Mouse (Mus musculus) liver, embryonic 14.5 days (tissue): ENCODE measurements at regions not wholly inside any gene's neighbourhood (a gene's known extent, or its start where the extent isn't known, plus 50 kb on each side); places are given as distances from the start of the nearest gene placed in this dataset.

Source experiments
- ATAC-seq: fragments of 200-750 bp; cut with Nextera tagmentation; 2 replicates; pipeline ENCODE4 v1.8.0; 2017; ENCODE audit warnings: moderate number of reproducible peaks, mild to moderate bottlenecking, moderate library complexity; ENCODE audit not compliant: insufficient read depth
- DNase-seq, 3 experiments: peaks; one replicate each; pipeline ENCODE4 v3.0.0-alpha.2; 2012 to 2013; ENCODE audit warnings: low read depth in 3 of 3, low spot score in 3 of 3
- H3K27ac ChIP-seq: fragments of 300-500 bp; sonication (generic); 2 replicates; pipeline ENCODE4 v1.5.1; 2014; ENCODE audit warnings: moderate library complexity, mild to moderate bottlenecking, control low read depth, inconsistent platforms
- H3K27me3 ChIP-seq: fragments of 300-500 bp; sonication (generic); 2 replicates; pipeline ENCODE4 v1.6.1; 2014; ENCODE audit warnings: mild to moderate bottlenecking, low read length, moderate library complexity; ENCODE audit not compliant: control insufficient read depth, insufficient read depth
- H3K36me3 ChIP-seq: fragments of 300-500 bp; sonication (generic); replicated peaks from 2 replicates; pipeline ENCODE4 v1.6.1; 2014; ENCODE audit warnings: low read depth; ENCODE audit not compliant: control insufficient read depth, insufficient read depth
- H3K4me1 ChIP-seq, 2 experiments: fragments of 200-500 bp in 1 of 2; fragments of 300-500 bp in 1 of 2; sonication (generic) in 1 of 2; replicated peaks; 2 replicates each; pipeline ENCODE4 v1.6.1; 2012 to 2014; ENCODE audit warnings: antibody characterized with exemption in 1 of 2, inconsistent platforms in 1 of 2, low read length in 1 of 2; ENCODE audit not compliant: control insufficient read depth in 2 of 2, insufficient read depth in 2 of 2
- H3K4me2 ChIP-seq: fragments of 300-500 bp; sonication (generic); 2 replicates; pipeline ENCODE4 v1.6.1; 2014; ENCODE audit warnings: low read depth, mild to moderate bottlenecking, control low read depth, moderate library complexity
- H3K4me3 ChIP-seq, 2 experiments: fragments of 200-500 bp in 1 of 2; fragments of 300-500 bp in 1 of 2; sonication (generic) in 1 of 2; 2 replicates each; pipeline ENCODE4 v1.5.1; 2012 to 2014; ENCODE audit warnings: low read depth in 2 of 2, low read length in 2 of 2, mild to moderate bottlenecking in 2 of 2, control low read depth in 1 of 2, inconsistent platforms in 1 of 2, moderate library complexity in 1 of 2; ENCODE audit not compliant: insufficient read depth in 1 of 2
- H3K9ac ChIP-seq: fragments of 300-500 bp; sonication (generic); replicated peaks from 2 replicates; pipeline ENCODE4 v1.6.1; 2014; ENCODE audit warnings: mild to moderate bottlenecking, control low read depth, moderate library complexity
- H3K9me3 ChIP-seq: fragments of 300-500 bp; sonication (generic); 2 replicates; pipeline ENCODE4 v1.6.1; 2016; ENCODE audit warnings: low read length, mixed read lengths; ENCODE audit not compliant: control insufficient read depth
- CTCF ChIP-seq: IDR thresholded peaks from 2 replicates; pipeline ENCODE4 v1.5.1; 2016; ENCODE audit warnings: antibody characterized with exemption, low read depth, control low read depth
- EP300 ChIP-seq: IDR thresholded peaks from 2 replicates; pipeline ENCODE4 v1.6.1; 2016; ENCODE audit warnings: antibody characterized with exemption, low read depth
- WGBS: fragments of 180-500 bp; shearing (Covaris S2); extraction: QIAGEN DNeasy Blood & Tissue Kit; methylation state at CpG from one replicate; pipeline ENCODE4 v1.1.7; 2014; ENCODE audit not compliant: insufficient replicate concordance; 5-methylcytosine and 5-hydroxymethylcytosine counted together

- DNase-seq (no peak), ATAC-seq (no peak)
- Histone ChIP-seq H3K36me3 (no peaks in the 10 kb centered on the region), H3K27ac (no peak overlapping the region), H3K9ac (no peak overlapping the region), H3K9me3 (no peaks in the 10 kb centered on the region), H3K4me2 (no peak overlapping the region), H3K27me3 (no peaks in the 10 kb centered on the region), H3K4me1 (no peaks in the 10 kb centered on the region), H3K4me3 (no peak overlapping the region)
- no peak for TF ChIP-seq CTCF
- TF ChIP-seq EP300: no peak
- 59% methylated on average over 17 of the region's 17 CpGs for WGBS
Measured at GRCm38 (mm10) chr7:70046691-70047414, 319.7 kb downstream of the Nr2f2 start.

- no peaks in the 10 kb centered on the region for H3K27me3 ChIP-seq
- TF ChIP-seq EP300 (no peak), CTCF (no peak)
- no peak for ATAC-seq
Measured at GRCm38 (mm10) chr7:70037011-70037410, 329.5 kb downstream of the Nr2f2 start.

GRCm38 (mm10) chr7:70032857-70033256, 333.7 kb downstream of the Nr2f2 start:
- WGBS: 69% methylated on average over 2 of the region's 2 CpGs
- Histone ChIP-seq H3K4me3 (no peak overlapping the region), H3K36me3 (no peaks in the 10 kb centered on the region), H3K27me3 (no peaks in the 10 kb centered on the region), H3K9me3 (no peaks in the 10 kb centered on the region), H3K4me2 (no peak overlapping the region), H3K27ac (no peak overlapping the region), H3K4me1 (no peaks in the 10 kb centered on the region), H3K9ac (no peak overlapping the region)
- DNase-seq: no peak
- ATAC-seq: no peak
- no peak for TF ChIP-seq CTCF
- no peak for TF ChIP-seq EP300

More at GRCm38 (mm10) chr7:70037011-70037410, 329.5 kb downstream of the Nr2f2 start:
- Histone ChIP-seq H3K36me3 (no peaks in the 10 kb centered on the region), H3K4me2 (no peak overlapping the region), H3K4me3 (no peak overlapping the region), H3K27ac (no peak overlapping the region), H3K9ac (no peak overlapping the region), H3K9me3 (no peaks in the 10 kb centered on the region), H3K4me1 (no peaks in the 10 kb centered on the region)
- no peak for DNase-seq
- WGBS: 42% methylated on average over 1 of the region's 1 CpGs

GRCm38 (mm10) chr7:70029311-70029710, 337.2 kb downstream of the Nr2f2 start:
- Histone ChIP-seq H3K9ac (no peak overlapping the region), H3K9me3 (no peaks in the 10 kb centered on the region), H3K27ac (no peak overlapping the region), H3K36me3 (no peaks in the 10 kb centered on the region), H3K4me1 (no peaks in the 10 kb centered on the region), H3K4me3 (no peak overlapping the region), H3K4me2 (no peak overlapping the region), H3K27me3 (no peaks in the 10 kb centered on the region)
- DNase-seq (no peak), ATAC-seq (no peak)
- no peak for TF ChIP-seq CTCF
- no peak for TF ChIP-seq EP300
- WGBS: 30% methylated on average over 2 of the region's 2 CpGs

- H3K9ac ChIP-seq: no peak overlapping the region
- TF ChIP-seq CTCF: no peak
- no peak for TF ChIP-seq EP300
- no peaks in the 10 kb centered on the region for H3K27me3 ChIP-seq
- H3K4me1 ChIP-seq: no peaks in the 10 kb centered on the region
- H3K4me2 ChIP-seq: no peak overlapping the region
- DNase-seq (no peak), ATAC-seq (no peak)
- H3K36me3 ChIP-seq: no peaks in the 10 kb centered on the region
- no peak overlapping the region for H3K27ac ChIP-seq
- no peaks in the 10 kb centered on the region for H3K9me3 ChIP-seq
- H3K4me3 ChIP-seq: no peak overlapping the region
Measured at GRCm38 (mm10) chr7:70025527-70025926, 341.0 kb downstream of the Nr2f2 start.
